Mouse (Mus musculus): ENCODE results near the gene Mylk3. TPM values are rescaled to one million over a fixed set of nuclear protein-coding genes. Genes with fewer than 3 reads are reported as not detected.

The Mylk3 gene
- total and polyA plus RNA-seq, 2 experiments from 2014 or later = 340 to 398 TPM

DNA sequence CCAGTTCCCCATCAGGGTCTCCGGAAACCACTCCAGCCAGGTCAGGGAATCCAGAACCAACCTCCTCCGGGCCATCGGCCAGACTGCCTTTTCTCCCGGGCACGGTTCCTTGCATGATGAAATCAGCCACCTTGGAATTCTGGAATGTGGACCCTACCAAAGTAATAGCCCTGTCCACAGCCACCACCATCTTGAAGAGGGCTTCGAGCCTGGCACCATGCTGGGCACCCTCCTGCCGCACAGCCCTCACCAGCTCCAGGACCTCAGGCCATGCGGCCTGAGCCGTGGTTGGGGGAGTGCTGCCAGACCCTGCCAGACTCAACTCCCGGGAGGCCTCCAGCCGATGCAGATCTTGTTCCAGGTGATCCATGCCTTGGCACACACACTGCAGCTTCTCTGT, 21.5 kb downstream of the Mylk3 start:
- peak overlapping the region; percentile 98 for H3K27ac ChIP-seq (ENCODE audit: low read depth)
- H3K9ac ChIP-seq (replicated peaks; ENCODE audit: low read depth, low read length) = peak overlapping the region; percentile 86
- H3K4me3 ChIP-seq (ENCODE audit: low read depth, low read length) = peak overlapping the region; percentile 68
- ATAC-seq (ENCODE audit: insufficient read depth, low read depth) = peak; percentile 55
- TF ChIP-seq CTCF (IDR thresholded peaks at IDR 0.05; ENCODE audit: low read depth) = no peak
- TF ChIP-seq EP300 (IDR thresholded peaks at IDR 0.05; ENCODE audit: low read depth) = no peak
- WGBS = 18% methylated on average over 11 of the region's 11 CpGs
- DNase-seq (ENCODE audit: low spot score) = no peak
- peak overlapping the region; percentile 73 for H3K4me2 ChIP-seq (ENCODE audit: low read depth, low read length)
- H3K27me3 ChIP-seq (ENCODE audit: control insufficient read depth, insufficient read depth, low read length) = no peaks in the 10 kb centered on the region
- H3K9me3 ChIP-seq (replicated peaks; ENCODE audit: control insufficient read depth, low read length) = no peaks in the 10 kb centered on the region
- peaks cover 21% of the 10 kb centered on the region for H3K4me1 ChIP-seq (ENCODE audit: control insufficient read depth, insufficient read depth)
- peaks cover 6% of the 10 kb centered on the region; the same call in 1 of the 2 replicates for H3K36me3 ChIP-seq (replicated peaks; ENCODE audit: control insufficient read depth, insufficient read depth, low read length)

DNA sequence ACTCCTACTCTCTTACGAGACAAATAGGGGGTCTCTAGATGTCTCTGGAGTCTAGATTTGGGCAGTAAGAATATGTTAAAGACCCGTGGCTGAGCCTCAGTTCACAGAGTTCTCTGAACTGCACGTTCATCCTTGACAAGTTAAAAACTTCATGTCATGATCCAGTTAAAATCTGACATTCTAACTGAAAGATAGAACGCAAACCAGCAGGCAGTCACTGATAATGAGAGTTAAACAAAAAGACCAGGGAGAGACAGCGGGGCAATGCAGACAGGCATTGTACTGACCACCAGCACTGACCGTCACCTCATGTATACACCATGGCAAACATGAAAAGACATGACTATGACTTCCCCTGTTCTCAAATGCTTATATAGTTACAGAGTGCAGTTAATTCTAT, 22.7 kb downstream of the Mylk3 start:
- H3K27me3 ChIP-seq (ENCODE audit: control insufficient read depth, insufficient read depth, low read length) = no peaks in the 10 kb centered on the region
- DNase-seq (ENCODE audit: low spot score) (no peak), ATAC-seq (ENCODE audit: insufficient read depth, low read depth) (no peak)
- peak overlapping the region; percentile 68 for H3K4me3 ChIP-seq (ENCODE audit: low read depth, low read length)
- TF ChIP-seq CTCF (IDR thresholded peaks at IDR 0.05; ENCODE audit: low read depth) = no peak
- no peak for TF ChIP-seq EP300 (IDR thresholded peaks at IDR 0.05; ENCODE audit: low read depth)
- peak overlapping the region; percentile 86 for H3K9ac ChIP-seq (replicated peaks; ENCODE audit: low read depth, low read length)
- H3K27ac ChIP-seq (ENCODE audit: low read depth) = peak overlapping the region; percentile 98
- peaks cover 18% of the 10 kb centered on the region for H3K36me3 ChIP-seq (replicated peaks; ENCODE audit: control insufficient read depth, insufficient read depth, low read length)
- WGBS = 26% methylated on average over 6 of the region's 6 CpGs
- H3K4me2 ChIP-seq (ENCODE audit: low read depth, low read length) = peak overlapping the region; percentile 73
- H3K9me3 ChIP-seq (replicated peaks; ENCODE audit: control insufficient read depth, low read length) = no peaks in the 10 kb centered on the region
- H3K4me1 ChIP-seq (ENCODE audit: control insufficient read depth, insufficient read depth) = peaks cover 21% of the 10 kb centered on the region

DNA sequence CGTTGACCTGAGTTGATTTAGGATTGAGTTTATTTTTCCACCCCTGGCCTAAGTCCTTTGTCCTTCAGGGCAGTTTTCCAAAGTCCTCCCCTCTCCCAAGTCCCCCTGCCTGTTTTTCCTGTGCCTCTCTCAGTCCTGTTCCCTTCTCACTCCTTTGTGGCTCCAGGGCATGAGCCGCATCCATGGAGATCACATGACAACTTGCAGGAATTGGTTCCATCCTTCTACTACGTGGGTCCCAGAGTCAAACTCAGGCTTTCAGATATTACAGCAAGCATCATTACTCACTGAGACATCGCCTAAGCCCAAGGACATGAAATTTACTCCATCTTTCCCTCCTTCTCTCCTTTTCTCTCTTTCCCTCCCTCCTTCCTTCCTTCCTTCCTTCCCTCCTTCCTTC, 23.9 kb downstream of the Mylk3 start:
- Histone ChIP-seq H3K9me3 (replicated peaks; ENCODE audit: control insufficient read depth, low read length) (no peaks in the 10 kb centered on the region), H3K36me3 (replicated peaks; ENCODE audit: control insufficient read depth, insufficient read depth, low read length) (peaks cover 27% of the 10 kb centered on the region), H3K4me1 (ENCODE audit: control insufficient read depth, insufficient read depth) (peaks cover 16% of the 10 kb centered on the region), H3K4me3 (ENCODE audit: low read depth, low read length) (peak overlapping the region; percentile 68), H3K27me3 (ENCODE audit: control insufficient read depth, insufficient read depth, low read length) (no peaks in the 10 kb centered on the region), H3K4me2 (ENCODE audit: low read depth, low read length) (peak overlapping the region; percentile 73), H3K27ac (ENCODE audit: low read depth) (peak overlapping the region; percentile 40; the same call in 1 of the 2 replicates), H3K9ac (replicated peaks; ENCODE audit: low read depth, low read length) (peak overlapping the region; percentile 86; the same call in 1 of the 2 replicates)
- no peak for ATAC-seq (ENCODE audit: insufficient read depth, low read depth)
- TF ChIP-seq CTCF (IDR thresholded peaks at IDR 0.05; ENCODE audit: low read depth) (no peak), EP300 (IDR thresholded peaks at IDR 0.05; ENCODE audit: low read depth) (no peak)
- WGBS = 38% methylated on average over 4 of the region's 4 CpGs
- DNase-seq (ENCODE audit: low spot score) = no peak

DNA sequence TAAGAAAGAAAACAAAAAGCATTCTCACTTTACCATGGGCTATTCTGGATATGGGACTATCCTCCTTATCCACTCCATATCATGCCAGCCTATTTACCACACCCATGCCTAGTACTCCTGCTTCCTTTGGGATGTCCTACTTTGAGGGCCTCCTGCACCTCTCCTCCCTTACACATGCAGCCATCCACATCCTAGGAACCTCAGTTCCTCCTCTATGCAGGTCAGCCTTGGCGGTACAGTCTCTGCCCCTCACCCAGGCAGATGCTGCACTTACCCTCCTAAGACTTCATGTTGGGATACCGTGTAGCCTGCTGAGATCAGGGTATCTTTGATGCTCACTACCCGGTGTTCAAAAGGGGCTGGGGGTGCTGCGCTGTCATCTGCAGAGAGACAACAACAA, 32.9 kb downstream of the Mylk3 start:
- Histone ChIP-seq H3K9me3 (replicated peaks; ENCODE audit: control insufficient read depth, low read length) (no peaks in the 10 kb centered on the region), H3K4me2 (ENCODE audit: low read depth, low read length) (no peak overlapping the region), H3K27me3 (ENCODE audit: control insufficient read depth, insufficient read depth, low read length) (no peaks in the 10 kb centered on the region), H3K4me3 (ENCODE audit: low read depth, low read length) (no peak overlapping the region), H3K9ac (replicated peaks; ENCODE audit: low read depth, low read length) (no peak overlapping the region), H3K4me1 (ENCODE audit: control insufficient read depth, insufficient read depth) (0 out of 2 replicates have a peak, but pooled peaks cover 4% of the 10 kb centered on the region), H3K27ac (ENCODE audit: low read depth) (no peak overlapping the region), H3K36me3 (replicated peaks; ENCODE audit: control insufficient read depth, insufficient read depth, low read length) (peaks cover 75% of the 10 kb centered on the region)
- DNase-seq (ENCODE audit: low spot score) (no peak), ATAC-seq (ENCODE audit: insufficient read depth, low read depth) (no peak)
- no peak for TF ChIP-seq CTCF (IDR thresholded peaks at IDR 0.05; ENCODE audit: low read depth)
- no peak for TF ChIP-seq EP300 (IDR thresholded peaks at IDR 0.05; ENCODE audit: low read depth)
- 83% methylated on average over 4 of the region's 4 CpGs for WGBS

DNA sequence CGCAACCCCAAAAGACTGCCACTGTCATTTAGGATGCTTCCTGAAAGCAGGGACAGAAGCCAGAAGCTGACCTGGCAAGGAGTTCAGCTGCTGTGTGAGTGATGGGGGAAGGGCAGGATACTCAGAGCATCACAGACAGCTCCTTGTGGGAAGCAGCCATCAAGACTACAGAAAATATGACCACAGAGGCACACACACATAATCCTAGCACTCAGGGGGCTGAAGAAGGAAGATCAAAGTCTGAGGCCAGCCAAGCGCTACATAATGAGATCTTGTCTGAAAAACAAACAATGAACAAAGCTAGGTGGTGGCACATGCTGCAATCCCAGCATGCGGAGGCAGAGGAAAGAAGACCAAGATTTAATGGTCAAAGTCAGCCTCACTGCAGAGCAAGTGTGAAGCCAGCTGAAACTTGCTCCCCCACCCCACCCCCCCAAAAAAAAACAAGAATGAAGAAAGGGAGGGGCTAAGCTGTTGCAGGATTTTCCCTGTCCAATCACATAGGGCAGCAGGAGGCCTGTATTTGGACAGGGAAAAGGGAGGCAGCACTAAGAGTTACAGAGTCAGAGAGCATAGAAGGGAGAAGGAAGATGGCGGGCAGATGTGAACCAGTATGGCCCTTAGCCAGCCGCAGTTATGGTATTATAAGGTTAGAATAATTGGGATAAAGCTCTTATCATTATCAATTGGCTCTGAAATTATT, 46.1 kb downstream of the Mylk3 start:
- H3K36me3 ChIP-seq (replicated peaks; ENCODE audit: control insufficient read depth, insufficient read depth, low read length) = peaks cover 67% of the 10 kb centered on the region

More for the DNA sequence above, 46.1 kb downstream of the Mylk3 start:
- TF ChIP-seq EP300 (IDR thresholded peaks at IDR 0.05; ENCODE audit: low read depth) = no peak
- no peak for TF ChIP-seq CTCF (IDR thresholded peaks at IDR 0.05; ENCODE audit: low read depth)
- DNase-seq (ENCODE audit: low spot score) = no peak
- Histone ChIP-seq H3K27ac (ENCODE audit: low read depth) (no peak overlapping the region), H3K27me3 (ENCODE audit: control insufficient read depth, insufficient read depth, low read length) (no peaks in the 10 kb centered on the region), H3K4me2 (ENCODE audit: low read depth, low read length) (no peak overlapping the region), H3K9me3 (replicated peaks; ENCODE audit: control insufficient read depth, low read length) (no peaks in the 10 kb centered on the region), H3K9ac (replicated peaks; ENCODE audit: low read depth, low read length) (no peak overlapping the region), H3K4me1 (ENCODE audit: control insufficient read depth, insufficient read depth) (no peaks in the 10 kb centered on the region), H3K4me3 (ENCODE audit: low read depth, low read length) (no peak overlapping the region)
- no peak for ATAC-seq (ENCODE audit: insufficient read depth, low read depth)
- WGBS = 77% methylated on average over 5 of the region's 5 CpGs

All from heart, postnatal 0 days (tissue).